Mouse (Mus musculus) adrenal gland, adult 18-20 months (tissue): Measurements from ENCODE around the gene Ift140. TPM values are rescaled to one million over a fixed set of nuclear protein-coding genes. Genes with fewer than 3 reads are reported as not detected.
"Not testable (repeated sequence)": the region's sequence is repeated elsewhere in the genome, so short reads cannot be mapped to it uniquely, and the experiment has no call there.

Source experiments
- DNase-seq, 2 experiments: peaks; one replicate each; pipeline ENCODE4 v3.0.0; 2021 to 2022; ENCODE audit warnings: low spot score in 2 of 2
- total RNA-seq, 2 experiments: library from RNA; stranded (reverse); gene quantifications; 1 replicate in 1 of 2; 2 replicates in 1 of 2; pipeline ENCODE4 v1.2.3; 2021

Ift140 gene
- total RNA-seq, 2 experiments from 2014 or later, result 20.3 to 29.9 TPM

- no peak for DNase-seq
These were observed 99.2 kb downstream of the Ift140 start for GRCm38 (mm10) chr17:25114908-25115645.

- DNase-seq, result peak; percentile 93 to 94
These were observed 100.0 kb downstream of the Ift140 start, which contains the start of gene Telo2 for GRCm38 (mm10) chr17:25115664-25116432. Gene Telo2 (minus strand): TSS chr17:25115967.

- peak in 1 of 2 experiments; percentile 40 for DNase-seq
These were observed 101.4 kb downstream of the Ift140 start for GRCm38 (mm10) chr17:25117263-25117662.

- DNase-seq, result no peak
These were observed 104.5 kb downstream of the Ift140 start, which contains the start of gene Ptx4 for GRCm38 (mm10) chr17:25120406-25120805. Gene Ptx4 (plus strand): TSS chr17:25120760.

GRCm38 (mm10) chr17:25123979-25124378 is 108.1 kb downstream of the Ift140 start:
- DNase-seq, result no peak

- not testable (repeated sequence) for DNase-seq
These were observed 109.7 kb downstream of the Ift140 start for GRCm38 (mm10) chr17:25125442-25126060.

- peak in 1 of 2 experiments; percentile 21 for DNase-seq
These were observed 111.2 kb downstream of the Ift140 start for GRCm38 (mm10) chr17:25127079-25127478.

DNA sequence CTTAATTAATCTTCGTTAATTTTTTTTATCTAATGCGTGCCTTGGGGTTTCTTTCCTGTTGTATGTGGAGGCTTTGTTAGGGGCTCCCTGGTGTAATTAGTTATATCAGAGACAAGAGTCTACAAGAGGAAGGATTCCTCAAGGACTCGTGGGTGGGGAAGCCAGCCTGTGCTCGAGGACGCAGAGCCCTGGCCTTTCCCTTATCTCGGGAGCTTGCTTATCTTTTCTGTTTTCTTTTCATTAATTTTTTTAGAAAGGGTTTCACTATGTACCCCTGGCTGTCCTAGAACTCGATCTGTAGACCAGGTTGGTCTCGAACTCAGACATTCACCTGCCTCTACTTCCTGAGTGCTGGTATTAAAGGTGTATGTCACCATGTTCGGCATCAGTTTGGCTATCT is 111.8 kb downstream of the Ift140 start:
- no peak for DNase-seq

- no peak for DNase-seq
These were observed 114.2 kb downstream of the Ift140 start for GRCm38 (mm10) chr17:25130060-25130459.

DNA sequence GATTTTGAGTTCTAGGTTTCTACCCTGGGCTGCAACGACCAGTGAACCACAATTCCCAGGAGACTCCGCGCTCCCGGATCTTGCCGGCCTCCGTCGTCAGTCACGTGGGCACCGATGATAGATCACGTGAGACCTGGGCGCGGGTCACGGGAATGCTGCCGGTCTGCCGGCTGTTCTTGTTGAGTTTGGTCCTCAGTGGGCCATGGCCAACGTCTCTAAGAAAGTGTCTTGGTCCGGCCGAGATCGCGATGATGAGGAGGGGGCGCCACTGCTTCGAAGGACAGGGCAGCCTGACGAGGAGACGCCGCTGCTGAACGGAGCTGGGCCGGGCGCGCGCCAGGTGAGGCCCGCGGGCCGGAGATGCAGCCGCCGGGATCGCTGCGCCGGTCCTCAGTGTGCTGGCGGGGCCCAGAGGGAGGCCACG is 117.4 kb downstream of the Ift140 start, which contains the start of gene Clcn7:
Clcn7 (plus strand) TSS at position 117 of the 424 bp plus-strand sequence.
- DNase-seq, result peak; percentile 91 to 94

GRCm38 (mm10) chr17:25135622-25136021 is 119.7 kb downstream of the Ift140 start:
- no peak for DNase-seq

DNA sequence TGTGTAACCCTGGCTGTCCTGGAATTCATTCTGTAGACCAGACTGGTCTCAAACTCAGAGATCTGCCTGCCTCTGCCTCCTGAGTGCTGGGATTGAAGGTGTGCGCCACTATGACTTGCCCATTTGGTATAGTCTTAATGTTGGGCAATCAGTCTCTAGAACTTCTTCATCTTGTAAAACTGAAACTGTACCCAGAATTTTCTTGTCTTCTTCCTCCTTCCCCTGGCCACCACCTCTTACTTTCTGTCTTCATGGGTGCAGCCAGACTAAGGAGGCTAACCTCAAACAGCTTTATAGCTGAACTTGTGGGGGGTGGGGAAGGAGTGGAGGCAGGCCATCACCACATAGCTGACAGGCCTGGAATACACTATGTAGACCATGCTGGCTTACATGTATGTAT is 122.9 kb downstream of the Ift140 start:
- DNase-seq, result no peak

- no peak for DNase-seq
These were observed 124.1 kb downstream of the Ift140 start for GRCm38 (mm10) chr17:25139960-25140359.

Other genes with a start within 250 kb of the Ift140 start
- gene Meiob, start 211.8 kb upstream of the Ift140 start, total RNA-seq, result under 1 TPM; 0.50 to 0.80 TPM
- 10 to 100 TPM; 88.4 to 99.0 TPM for gene Hagh, start 175.9 kb upstream of the Ift140 start, total RNA-seq
- 10 to 100 TPM; 27.6 to 28.2 TPM for gene Fahd1, start 165.7 kb upstream of the Ift140 start, total RNA-seq
- 1 to 10 TPM; 2.0 to 2.7 TPM for gene Igfals, start 150.1 kb upstream of the Ift140 start, total RNA-seq
- 10 to 100 TPM; 48.5 to 54.1 TPM for gene Nubp2, start 129.7 kb upstream of the Ift140 start, total RNA-seq
- 10 to 100 TPM; 33.0 to 33.9 TPM for gene Spsb3, start 129.4 kb upstream of the Ift140 start, total RNA-seq
- 10 to 100 TPM; 40.6 to 46.1 TPM for gene Eme2, start 121.0 kb upstream of the Ift140 start, total RNA-seq
- 100 to 1,000 TPM; 107 to 148 TPM for gene Mrps34, start 121.0 kb upstream of the Ift140 start, total RNA-seq
- gene Nme3, start 119.6 kb upstream of the Ift140 start, total RNA-seq, result 100 to 1,000 TPM in 1 of 2 experiments, 10 to 100 TPM in 1; 50.8 to 100 TPM
- gene Mapk8ip3, start 79.1 kb upstream of the Ift140 start, total RNA-seq, result 100 to 1,000 TPM; 125 to 137 TPM
- gene Jpt2, start 55.4 kb upstream of the Ift140 start, total RNA-seq, result 10 to 100 TPM; 19.2 to 26.3 TPM
- gene Cramp1l, start 297 bp upstream of the Ift140 start, total RNA-seq, result 10 to 100 TPM; 20.4 to 24.0 TPM
- 10 to 100 TPM; 43.2 to 45.6 TPM for gene Tmem204, start 67.5 kb downstream of the Ift140 start, total RNA-seq
- 10 to 100 TPM; 18.4 to 21.9 TPM for gene Telo2, start 99.9 kb downstream of the Ift140 start, total RNA-seq
- gene Ptx4, start 104.7 kb downstream of the Ift140 start, total RNA-seq, result not detected
- gene Clcn7, start 117.3 kb downstream of the Ift140 start, total RNA-seq, result 10 to 100 TPM; 42.0 to 43.7 TPM
- under 1 TPM; 0.10 to 0.13 TPM for gene Ccdc154, start 146.4 kb downstream of the Ift140 start, total RNA-seq
- not detected for gene Gm38655, start 159.4 kb downstream of the Ift140 start, total RNA-seq
- gene BC003965, start 168.5 kb downstream of the Ift140 start, total RNA-seq, result 10 to 100 TPM; 18.5 to 20.0 TPM
- 10 to 100 TPM; 15.4 to 16.2 TPM for gene Unkl, start 172.3 kb downstream of the Ift140 start, total RNA-seq
- 10 to 100 TPM; 42.4 to 46.5 TPM for gene Gnptg, start 224.0 kb downstream of the Ift140 start, total RNA-seq
- 10 to 100 TPM; 20.3 to 22.6 TPM for gene Tsr3, start 224.1 kb downstream of the Ift140 start, total RNA-seq
- 10 to 100 TPM; 11.7 to 16.2 TPM for gene Baiap3, start 240.3 kb downstream of the Ift140 start, total RNA-seq